Mouse (Mus musculus): ENCODE measurements around the gene Cdcp2.
"Not testable (repeated sequence)": the region's sequence is repeated elsewhere in the genome, so short reads cannot be mapped to it uniquely, and the experiment has no call there.

Cdcp2 gene

GRCm38 (mm10) chr4:107097871-107098270 lies 1.2 kb downstream of the Cdcp2 start:
- no peak for TF ChIP-seq POU5F1 (IDR thresholded peaks at IDR 0.05; ENCODE audit: borderline replicate concordance, low read length)
- TF ChIP-seq NANOG (IDR thresholded peaks at IDR 0.05; ENCODE audit: borderline replicate concordance, low read length), result no peak
- TF ChIP-seq CTCF (conservative IDR thresholded peaks at IDR 0.05; ENCODE audit: low read length), result no peak
- no peaks in the 10 kb centered on the region for H3K36me3 ChIP-seq (ENCODE audit: insufficient read depth, low read length)
- peaks cover 40% of the 10 kb centered on the region for H3K4me1 ChIP-seq (replicated peaks; ENCODE audit: low read depth, low read length)

GRCm38 (mm10) chr4:107098375-107098774 lies 1.7 kb downstream of the Cdcp2 start:
- Histone ChIP-seq H3K9me3 (ENCODE audit: low read length) (no peaks in the 10 kb centered on the region), H3K4me1 (replicated peaks; ENCODE audit: low read depth, low read length) (peaks cover 38% of the 10 kb centered on the region), H3K36me3 (ENCODE audit: insufficient read depth, low read length) (no peaks in the 10 kb centered on the region), H3K27me3 (ENCODE audit: insufficient read depth, low read length) (peaks cover 17% of the 10 kb centered on the region), H3K4me3 (replicated peaks; ENCODE audit: low read length) (no peak overlapping the region)
- TF ChIP-seq POU5F1 (IDR thresholded peaks at IDR 0.05; ENCODE audit: borderline replicate concordance, low read length) (no peak), NANOG (IDR thresholded peaks at IDR 0.05; ENCODE audit: borderline replicate concordance, low read length) (no peak), CTCF (conservative IDR thresholded peaks at IDR 0.05; ENCODE audit: low read length) (no peak)

More at GRCm38 (mm10) chr4:107097871-107098270, 1.2 kb downstream of the Cdcp2 start:
- H3K27me3 ChIP-seq (ENCODE audit: insufficient read depth, low read length), result peaks cover 17% of the 10 kb centered on the region
- H3K4me3 ChIP-seq (replicated peaks; ENCODE audit: low read length), result peak overlapping the region; percentile 56
- no peaks in the 10 kb centered on the region for H3K9me3 ChIP-seq (ENCODE audit: low read length)

GRCm38 (mm10) chr4:107098791-107099525 lies 2.3 kb downstream of the Cdcp2 start:
- TF ChIP-seq NANOG (IDR thresholded peaks at IDR 0.05; ENCODE audit: borderline replicate concordance, low read length), result no peak
- TF ChIP-seq POU5F1 (IDR thresholded peaks at IDR 0.05; ENCODE audit: borderline replicate concordance, low read length), result no peak
- no peak for TF ChIP-seq CTCF (conservative IDR thresholded peaks at IDR 0.05; ENCODE audit: low read length)
- peaks cover 36% of the 10 kb centered on the region for H3K4me1 ChIP-seq (replicated peaks; ENCODE audit: low read depth, low read length)
- H3K36me3 ChIP-seq (ENCODE audit: insufficient read depth, low read length), result no peaks in the 10 kb centered on the region
- H3K4me3 ChIP-seq (replicated peaks; ENCODE audit: low read length), result no peak overlapping the region
- H3K27me3 ChIP-seq (ENCODE audit: insufficient read depth, low read length), result peaks cover 17% of the 10 kb centered on the region
- no peaks in the 10 kb centered on the region for H3K9me3 ChIP-seq (ENCODE audit: low read length)

GRCm38 (mm10) chr4:107102220-107102619 lies 5.5 kb downstream of the Cdcp2 start:
- Histone ChIP-seq H3K4me3 (replicated peaks; ENCODE audit: low read length) (no peak overlapping the region), H3K36me3 (ENCODE audit: insufficient read depth, low read length) (no peaks in the 10 kb centered on the region), H3K9me3 (ENCODE audit: low read length) (no peaks in the 10 kb centered on the region), H3K4me1 (replicated peaks; ENCODE audit: low read depth, low read length) (peaks cover 25% of the 10 kb centered on the region), H3K27me3 (ENCODE audit: insufficient read depth, low read length) (peaks cover 8% of the 10 kb centered on the region)
- TF ChIP-seq NANOG (IDR thresholded peaks at IDR 0.05; ENCODE audit: borderline replicate concordance, low read length) (no peak), POU5F1 (IDR thresholded peaks at IDR 0.05; ENCODE audit: borderline replicate concordance, low read length) (no peak), CTCF (conservative IDR thresholded peaks at IDR 0.05; ENCODE audit: low read length) (no peak)

- TF ChIP-seq CTCF (conservative IDR thresholded peaks at IDR 0.05; ENCODE audit: low read length), result no peak
- no peak for TF ChIP-seq NANOG (IDR thresholded peaks at IDR 0.05; ENCODE audit: borderline replicate concordance, low read length)
- no peak for TF ChIP-seq POU5F1 (IDR thresholded peaks at IDR 0.05; ENCODE audit: borderline replicate concordance, low read length)
- peaks cover 23% of the 10 kb centered on the region for H3K4me1 ChIP-seq (replicated peaks; ENCODE audit: low read depth, low read length)
- H3K9me3 ChIP-seq (ENCODE audit: low read length), result no peaks in the 10 kb centered on the region
- H3K27me3 ChIP-seq (ENCODE audit: insufficient read depth, low read length), result peaks cover 12% of the 10 kb centered on the region
- H3K4me3 ChIP-seq (replicated peaks; ENCODE audit: low read length), result no peak overlapping the region
- H3K36me3 ChIP-seq (ENCODE audit: insufficient read depth, low read length), result no peaks in the 10 kb centered on the region
Observed at GRCm38 (mm10) chr4:107106777-107107176, 10.1 kb downstream of the Cdcp2 start.

GRCm38 (mm10) chr4:107108291-107108731 lies 11.6 kb downstream of the Cdcp2 start:
- H3K36me3 ChIP-seq (ENCODE audit: insufficient read depth, low read length), result no peaks in the 10 kb centered on the region
- no peak for TF ChIP-seq POU5F1 (IDR thresholded peaks at IDR 0.05; ENCODE audit: borderline replicate concordance, low read length)
- no peak for TF ChIP-seq NANOG (IDR thresholded peaks at IDR 0.05; ENCODE audit: borderline replicate concordance, low read length)
- no peak for TF ChIP-seq CTCF (conservative IDR thresholded peaks at IDR 0.05; ENCODE audit: low read length)
- H3K27me3 ChIP-seq (ENCODE audit: insufficient read depth, low read length), result peaks cover 16% of the 10 kb centered on the region
- H3K9me3 ChIP-seq (ENCODE audit: low read length), result no peaks in the 10 kb centered on the region
- H3K4me1 ChIP-seq (replicated peaks; ENCODE audit: low read depth, low read length), result peaks cover 23% of the 10 kb centered on the region
- peak overlapping the region; percentile 60 for H3K4me3 ChIP-seq (replicated peaks; ENCODE audit: low read length)

- Histone ChIP-seq H3K4me1 (replicated peaks; ENCODE audit: low read depth, low read length) (peaks cover 23% of the 10 kb centered on the region), H3K27me3 (ENCODE audit: insufficient read depth, low read length) (peaks cover 16% of the 10 kb centered on the region)
- not testable (repeated sequence) for H3K36me3 ChIP-seq (ENCODE audit: insufficient read depth, low read length); H3K4me3 ChIP-seq (replicated peaks; ENCODE audit: low read length); H3K9me3 ChIP-seq (ENCODE audit: low read length)
Observed at GRCm38 (mm10) chr4:107109181-107109580, 12.5 kb downstream of the Cdcp2 start.

GRCm38 (mm10) chr4:107114278-107114677 lies 17.6 kb downstream of the Cdcp2 start:
- H3K4me3 ChIP-seq (replicated peaks; ENCODE audit: low read length), result no peak overlapping the region
- TF ChIP-seq NANOG (IDR thresholded peaks at IDR 0.05; ENCODE audit: borderline replicate concordance, low read length) (no peak), CTCF (conservative IDR thresholded peaks at IDR 0.05; ENCODE audit: low read length) (no peak), POU5F1 (IDR thresholded peaks at IDR 0.05; ENCODE audit: borderline replicate concordance, low read length) (no peak)
- H3K9me3 ChIP-seq (ENCODE audit: low read length), result no peaks in the 10 kb centered on the region
- no peaks in the 10 kb centered on the region for H3K36me3 ChIP-seq (ENCODE audit: insufficient read depth, low read length)
- no peaks in the 10 kb centered on the region for H3K4me1 ChIP-seq (replicated peaks; ENCODE audit: low read depth, low read length)
- 0 out of 2 replicates have a peak, but pooled peaks cover 4% of the 10 kb centered on the region for H3K27me3 ChIP-seq (ENCODE audit: insufficient read depth, low read length)
